Mouse (Mus musculus) heart, postnatal 0 days (tissue): ENCODE data around the gene 4930470P17Rik.

Source experiments
- CTCF ChIP-seq: IDR thresholded peaks from 2 replicates; pipeline ENCODE4 v1.5.1; 2016; ENCODE audit warnings: antibody characterized with exemption, control low read depth, low read depth
- EP300 ChIP-seq: IDR thresholded peaks from 2 replicates; pipeline ENCODE4 v1.6.1; 2016; ENCODE audit warnings: antibody characterized with exemption, low read depth

GRCm38 (mm10) chr2:170543625-170544024, 58.2 kb downstream of the 4930470P17Rik start:
- TF ChIP-seq CTCF (no peak), EP300 (no peak)
